Mouse (Mus musculus): ENCODE data around the gene Hnf1b.

DNA sequence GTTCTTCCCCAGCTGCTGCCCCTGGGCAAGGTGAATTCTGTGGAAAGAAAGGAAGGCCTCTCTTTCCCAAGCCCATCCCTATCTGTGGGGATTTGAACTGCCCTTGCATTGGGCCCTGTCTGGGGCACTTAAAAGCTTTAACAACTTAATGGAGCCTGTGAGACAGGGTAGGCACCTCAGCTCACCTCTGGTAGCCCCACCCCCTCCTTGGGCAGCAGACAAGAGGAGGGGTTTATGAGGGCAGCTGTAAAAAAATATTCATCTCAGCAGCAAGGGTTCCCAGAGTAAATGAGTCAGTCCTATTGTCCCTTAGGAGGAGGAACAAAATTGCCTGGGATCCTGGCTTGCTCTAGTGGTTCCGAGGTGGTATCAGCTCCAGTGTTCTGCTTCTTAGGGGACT lies 19.3 kb downstream of the Hnf1b start:
- no peak for TF ChIP-seq EP300 (optimal IDR thresholded peaks at IDR 0.05)
- no peak for TF ChIP-seq CTCF (IDR thresholded peaks at IDR 0.05; ENCODE audit: low read depth)

Data from stomach, postnatal 0 days (tissue).